Mouse (Mus musculus) hindbrain, postnatal 0 days (tissue): ENCODE measurements around the gene Ccnk. TPM values are rescaled to one million over a fixed set of nuclear protein-coding genes. Genes with fewer than 3 reads are reported as not detected.

Source experiments
- ATAC-seq: fragments of 200-750 bp; cut with Nextera tagmentation; 2 replicates; pipeline ENCODE4 v1.8.0; 2017; ENCODE audit warnings: mild to moderate bottlenecking, moderate TSS enrichment, moderate library complexity
- DNase-seq: peaks from one replicate; pipeline ENCODE4 v3.0.0-alpha.2; 2015; ENCODE audit warnings: low spot score
- H3K27ac ChIP-seq: fragments of 300-500 bp; sonication (generic); 2 replicates; pipeline ENCODE4 v1.5.1; 2014; ENCODE audit warnings: mild to moderate bottlenecking
- H3K27me3 ChIP-seq: fragments of 300-500 bp; sonication (generic); 2 replicates; pipeline ENCODE4 v1.6.1; 2014; ENCODE audit warnings: low read length, mixed read lengths; ENCODE audit not compliant: insufficient read depth
- H3K36me3 ChIP-seq: fragments of 300-500 bp; sonication (generic); 2 replicates; pipeline ENCODE4 v1.6.1; 2014; ENCODE audit warnings: low read length, mixed read lengths; ENCODE audit not compliant: insufficient read depth
- H3K4me1 ChIP-seq: fragments of 300-500 bp; sonication (generic); 2 replicates; pipeline ENCODE4 v1.6.1; 2014; ENCODE audit warnings: antibody characterized with exemption, low read length, mixed read lengths; ENCODE audit not compliant: insufficient read depth
- H3K4me2 ChIP-seq: fragments of 300-500 bp; sonication (generic); 2 replicates; pipeline ENCODE4 v1.6.1; 2014; ENCODE audit warnings: low read depth, mild to moderate bottlenecking, low read length, moderate library complexity, mixed read lengths
- H3K4me3 ChIP-seq: fragments of 300-500 bp; sonication (generic); 2 replicates; pipeline ENCODE4 v1.5.1; 2014; ENCODE audit warnings: low read length
- H3K9ac ChIP-seq: fragments of 300-500 bp; sonication (generic); replicated peaks from 2 replicates; pipeline ENCODE4 v1.6.1; 2014; ENCODE audit warnings: mild to moderate bottlenecking, low read length, moderate library complexity, mixed read lengths
- H3K9me3 ChIP-seq: fragments of 300-500 bp; sonication (generic); 2 replicates; pipeline ENCODE4 v1.6.1; 2016; ENCODE audit warnings: low read length, mixed read lengths
- CTCF ChIP-seq: IDR thresholded peaks from 2 replicates; pipeline ENCODE4 v1.5.1; 2016; ENCODE audit warnings: antibody characterized with exemption, control low read depth, low read depth
- WGBS: fragments of 180-500 bp; shearing (Covaris S2); extraction: QIAGEN DNeasy Blood & Tissue Kit; methylation state at CpG from one replicate; pipeline ENCODE4 v1.1.7; 2014; 5-methylcytosine and 5-hydroxymethylcytosine counted together
- polyA plus RNA-seq: library from polyadenylated mRNA; unstranded; fragments of >200 nt; fragmentation: Nextera tagmentation; extraction: Ambion mirVana; gene quantifications from 2 replicates; pipeline ENCODE4 v1.2.1, GENCODE M21; 2015
- total RNA-seq: library from RNA; depleted of rRNA; stranded (reverse); fragments of >200 nt; gene quantifications from 2 replicates; pipeline ENCODE4 v1.2.3, GENCODE M21; 2014

The Ccnk gene
- total and polyA plus RNA-seq, 2 experiments from 2014 or later: 2.8 to 8.0 TPM

GRCm38 (mm10) chr12:108181716-108182115, 2.3 kb downstream of the Ccnk start:
- Histone ChIP-seq H3K27ac (no peak overlapping the region), H3K4me3 (no peak overlapping the region), H3K36me3 (peaks cover 16% of the 10 kb centered on the region; the same call in 1 of the 2 replicates), H3K9me3 (no peaks in the 10 kb centered on the region), H3K4me2 (no peak overlapping the region), H3K27me3 (no peaks in the 10 kb centered on the region), H3K4me1 (peaks cover 15% of the 10 kb centered on the region), H3K9ac (no peak overlapping the region)
- no peak for TF ChIP-seq CTCF
- 96% methylated on average over 6 of the region's 6 CpGs for WGBS
- no peak for DNase-seq
- no peak for ATAC-seq

GRCm38 (mm10) chr12:108187541-108188091, 8.2 kb downstream of the Ccnk start:
- TF ChIP-seq CTCF: peak; percentile 31
- H3K36me3 ChIP-seq: peaks cover 50% of the 10 kb centered on the region; the same call in 1 of the 2 replicates
- no peaks in the 10 kb centered on the region for H3K9me3 ChIP-seq
- 88% methylated on average over 6 of the region's 6 CpGs for WGBS
- no peaks in the 10 kb centered on the region for H3K27me3 ChIP-seq
- no peak overlapping the region for H3K4me2 ChIP-seq
- no peak overlapping the region for H3K9ac ChIP-seq
- H3K27ac ChIP-seq: no peak overlapping the region
- H3K4me1 ChIP-seq: no peaks in the 10 kb centered on the region
- DNase-seq (no peak), ATAC-seq (no peak)
- no peak overlapping the region for H3K4me3 ChIP-seq

GRCm38 (mm10) chr12:108193878-108194277, 14.5 kb downstream of the Ccnk start:
- WGBS: 84% methylated on average over 5 of the region's 5 CpGs
- no peak for TF ChIP-seq CTCF
- H3K4me1 ChIP-seq: no peaks in the 10 kb centered on the region
- H3K27me3 ChIP-seq: no peaks in the 10 kb centered on the region
- peaks cover 67% of the 10 kb centered on the region for H3K36me3 ChIP-seq
- DNase-seq (no peak), ATAC-seq (no peak)
- no peak overlapping the region for H3K27ac ChIP-seq
- no peak overlapping the region for H3K4me3 ChIP-seq
- H3K4me2 ChIP-seq: no peak overlapping the region
- H3K9me3 ChIP-seq: no peaks in the 10 kb centered on the region
- no peak overlapping the region for H3K9ac ChIP-seq

- DNase-seq: no peak
- H3K4me2 ChIP-seq: no peak overlapping the region
- ATAC-seq: no peak
- H3K4me1 ChIP-seq: no peaks in the 10 kb centered on the region
- peaks cover 71% of the 10 kb centered on the region for H3K36me3 ChIP-seq
- H3K9ac ChIP-seq: no peak overlapping the region
- no peak overlapping the region for H3K4me3 ChIP-seq
- 93% methylated on average over 11 of the region's 11 CpGs for WGBS
- TF ChIP-seq CTCF: no peak
- H3K9me3 ChIP-seq: no peaks in the 10 kb centered on the region
- H3K27ac ChIP-seq: no peak overlapping the region
- H3K27me3 ChIP-seq: no peaks in the 10 kb centered on the region
These were observed 16.4 kb downstream of the Ccnk start for GRCm38 (mm10) chr12:108195761-108196160.

- no peak overlapping the region for H3K4me2 ChIP-seq
- H3K4me1 ChIP-seq: no peaks in the 10 kb centered on the region
- H3K27ac ChIP-seq: no peak overlapping the region
- WGBS: 89% methylated on average over 4 of the region's 4 CpGs
- no peak for DNase-seq
- peaks cover 73% of the 10 kb centered on the region for H3K36me3 ChIP-seq
- H3K4me3 ChIP-seq: no peak overlapping the region
- no peak overlapping the region for H3K9ac ChIP-seq
- no peaks in the 10 kb centered on the region for H3K9me3 ChIP-seq
- no peak for ATAC-seq
- H3K27me3 ChIP-seq: no peaks in the 10 kb centered on the region
- no peak for TF ChIP-seq CTCF
These were observed 19.1 kb downstream of the Ccnk start for GRCm38 (mm10) chr12:108198447-108198846.

- no peak; the same call in 1 of the 2 replicates for TF ChIP-seq CTCF
- ATAC-seq (no peak), DNase-seq (no peak)
- no peak overlapping the region for H3K9ac ChIP-seq
- no peaks in the 10 kb centered on the region for H3K27me3 ChIP-seq
- H3K9me3 ChIP-seq: no peaks in the 10 kb centered on the region
- H3K4me3 ChIP-seq: no peak overlapping the region
- no peaks in the 10 kb centered on the region for H3K4me1 ChIP-seq
- H3K4me2 ChIP-seq: no peak overlapping the region
- H3K36me3 ChIP-seq: peaks cover 75% of the 10 kb centered on the region
- H3K27ac ChIP-seq: no peak overlapping the region
- WGBS: 88% methylated on average over 1 of the region's 1 CpGs
These were observed 20.7 kb downstream of the Ccnk start for GRCm38 (mm10) chr12:108200094-108200493.

- WGBS: 55% methylated on average over 8 of the region's 8 CpGs
- H3K27me3 ChIP-seq: no peaks in the 10 kb centered on the region
- ATAC-seq (no peak), DNase-seq (no peak)
- no peaks in the 10 kb centered on the region for H3K4me1 ChIP-seq
- no peak overlapping the region for H3K27ac ChIP-seq
- H3K4me2 ChIP-seq: no peak overlapping the region
- H3K4me3 ChIP-seq: no peak overlapping the region
- peaks cover 53% of the 10 kb centered on the region for H3K36me3 ChIP-seq
- H3K9ac ChIP-seq: no peak overlapping the region
- no peak for TF ChIP-seq CTCF
- H3K9me3 ChIP-seq: no peaks in the 10 kb centered on the region
These were observed 24.5 kb downstream of the Ccnk start for GRCm38 (mm10) chr12:108203895-108204294.
